In the genomic region with DNA sequence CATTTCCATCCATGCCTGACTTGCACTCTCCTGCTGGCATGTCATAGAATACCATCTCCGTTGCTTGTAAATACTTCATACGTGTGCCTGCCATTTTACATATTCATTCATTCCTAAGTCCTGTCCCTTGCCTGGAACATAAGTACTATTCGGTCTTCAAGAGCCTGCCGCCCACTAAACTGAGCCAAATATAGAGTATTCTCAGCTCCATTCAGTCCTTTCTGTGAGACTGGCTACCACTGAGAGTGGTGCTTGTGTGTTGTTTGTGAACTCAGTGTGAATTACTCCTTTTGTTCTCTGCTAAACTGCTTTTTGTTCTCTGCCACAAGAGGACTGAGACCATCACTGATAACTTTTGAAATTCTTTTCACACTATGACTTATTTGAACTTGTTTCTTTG, we compare ENCODE assay signal across 35 mouse cellular contexts. TPM values are rescaled to one million over a fixed set of nuclear protein-coding genes. Genes with fewer than 3 reads are reported as not detected.
"Had no signal": no experiment of that assay in that cellular context is flagged by ENCODE, and none has a peak within 500 bp of the region (broad histone marks: within the 10 kb centered on the region; RNA-seq: fewer than 3 reads in every experiment).

No protein-coding gene starts in this region.

- H3K4me2 ChIP-seq: hindbrain, embryonic 12.5 days; hindbrain, embryonic 13.5 days; hindbrain, embryonic 14.5 days; hindbrain, embryonic 15.5 days; intestine, embryonic 15.5 days; kidney, embryonic 15.5 days had no signal

- H3K27ac ChIP-seq: heart, embryonic 13.5 days; heart, embryonic 15.5 days; hindbrain, embryonic 10.5 days; hindbrain, embryonic 12.5 days; hindbrain, embryonic 13.5 days; hindbrain, embryonic 14.5 days; hindbrain, embryonic 15.5 days; hindbrain, postnatal 0 days; intestine, embryonic 15.5 days; kidney, embryonic 15.5 days; kidney, postnatal 0 days; layer of hippocampus, adult 2 months; left cerebral cortex, adult 2 months had no signal

- H3K9ac ChIP-seq: heart, embryonic 12.5 days; hindbrain, embryonic 12.5 days; hindbrain, embryonic 14.5 days; hindbrain, embryonic 15.5 days; intestine, embryonic 15.5 days; kidney, embryonic 15.5 days had no signal

- ATAC-seq: hindbrain, embryonic 16.5 days; hindbrain, postnatal 0 days; inflammation-experienced regulatory T-cells, adult 6 months; intestine, embryonic 15.5 days; intestine, embryonic 16.5 days; intestine, postnatal 0 days had no signal

- DNase-seq: heart, postnatal 10 days; heart, postnatal 14 days; heart, postnatal 36 days; heart, postnatal 4 days; kidney, adult 11 months; kidney, adult 18-20 months; kidney, adult 2 months; kidney, adult 8-10 months; kidney, adult 9 months; kidney, postnatal 10 days; kidney, postnatal 14 days; kidney, postnatal 25 days; kidney, postnatal 36 days; kidney, postnatal 4 days; layer of hippocampus, adult 9-11 months; layer of hippocampus, postnatal 36 days had no signal

- H3K4me1 ChIP-seq: hindbrain, embryonic 15.5 days; intestine, embryonic 15.5 days had no signal

- H3K4me3 ChIP-seq: heart, embryonic 12.5 days; heart, embryonic 13.5 days; heart, embryonic 15.5 days; hindbrain, embryonic 10.5 days; hindbrain, embryonic 12.5 days; hindbrain, embryonic 13.5 days; hindbrain, embryonic 15.5 days; intestine, embryonic 15.5 days; kidney, embryonic 15.5 days; layer of hippocampus, adult 2 months; left cerebral cortex, adult 2 months had no signal

- H3K36me3 ChIP-seq: heart, embryonic 12.5 days; heart, embryonic 13.5 days; heart, embryonic 15.5 days; hindbrain, embryonic 10.5 days; hindbrain, embryonic 12.5 days; hindbrain, embryonic 13.5 days; hindbrain, embryonic 15.5 days; intestine, embryonic 15.5 days; kidney, embryonic 15.5 days had no signal

- H3K27me3 ChIP-seq: heart, embryonic 12.5 days; heart, embryonic 13.5 days; heart, embryonic 15.5 days; hindbrain, embryonic 12.5 days; hindbrain, embryonic 13.5 days; hindbrain, embryonic 15.5 days; intestine, embryonic 15.5 days; kidney, embryonic 15.5 days had no signal

- H3K9me3 ChIP-seq: heart, embryonic 13.5 days; heart, embryonic 15.5 days; hindbrain, embryonic 10.5 days; hindbrain, embryonic 12.5 days; hindbrain, embryonic 13.5 days; hindbrain, embryonic 15.5 days; intestine, embryonic 15.5 days; kidney, embryonic 15.5 days had no signal

RNA-seq across cellular contexts. Expression of a gene that starts 59.6 kb away (rescaled TPM):
- total RNA-seq: hematopoietic stem cell, adult 5-6 weeks had no signal
